Mouse (Mus musculus) heart, embryonic 12.5 days (tissue): ENCODE measurements at regions not wholly inside any gene's neighbourhood (a gene's known extent, or its start where the extent isn't known, plus 50 kb on each side); places are given as distances from the start of the nearest gene placed in this dataset.
"Not testable (repeated sequence)": the region's sequence is repeated elsewhere in the genome, so short reads cannot be mapped to it uniquely, and the experiment has no call there.

Experiments
- ATAC-seq: fragments of 200-750 bp; cut with Nextera tagmentation; 2 replicates; pipeline ENCODE4 v1.8.0; 2017; ENCODE audit warnings: moderate TSS enrichment, moderate library complexity; ENCODE audit not compliant: insufficient number of reproducible peaks, low FRiP score
- H3K27ac ChIP-seq: fragments of 300-500 bp; sonication (generic); 2 replicates; pipeline ENCODE4 v1.5.1; 2016; ENCODE audit warnings: mild to moderate bottlenecking, moderate library complexity; ENCODE audit not compliant: poor library complexity, severe bottlenecking
- H3K27me3 ChIP-seq: fragments of 300-500 bp; sonication (generic); replicated peaks from 2 replicates; pipeline ENCODE4 v1.6.1; 2016; ENCODE audit warnings: mild to moderate bottlenecking, moderate library complexity
- H3K36me3 ChIP-seq: fragments of 300-500 bp; sonication (generic); 2 replicates; pipeline ENCODE4 v1.6.1; 2016; ENCODE audit warnings: mild to moderate bottlenecking, moderate library complexity
- H3K4me1 ChIP-seq: fragments of 300-500 bp; sonication (generic); replicated peaks from 2 replicates; pipeline ENCODE4 v1.6.1; 2016; ENCODE audit warnings: mild to moderate bottlenecking
- H3K4me2 ChIP-seq: fragments of 300-500 bp; sonication (generic); 2 replicates; pipeline ENCODE4 v1.6.1; 2016; ENCODE audit warnings: mild to moderate bottlenecking, moderate library complexity
- H3K4me3 ChIP-seq: fragments of 300-500 bp; sonication (generic); 2 replicates; pipeline ENCODE4 v1.5.1; 2016; ENCODE audit warnings: mild to moderate bottlenecking
- H3K9ac ChIP-seq: fragments of 300-500 bp; sonication (generic); 2 replicates; pipeline ENCODE4 v1.6.1; 2016; ENCODE audit warnings: mild to moderate bottlenecking, moderate library complexity
- H3K9me3 ChIP-seq: fragments of 300-500 bp; sonication (generic); replicated peaks from 2 replicates; pipeline ENCODE4 v1.6.1; 2016; ENCODE audit warnings: mild to moderate bottlenecking, moderate library complexity
- WGBS: fragments of 180-500 bp; shearing (Covaris S2); methylation state at CpG from one replicate; pipeline ENCODE4 v1.1.7; 2016; 5-methylcytosine and 5-hydroxymethylcytosine counted together

GRCm38 (mm10) chr2:39325122-39325521 is 98.9 kb upstream of the Ppp6c start:
- H3K4me2 ChIP-seq = not testable (repeated sequence)

GRCm38 (mm10) chr2:39299798-39300382 is 73.6 kb upstream of the Ppp6c start:
- Histone ChIP-seq H3K4me2 (no peak overlapping the region), H3K9ac (no peak overlapping the region), H3K36me3 (no peaks in the 10 kb centered on the region), H3K4me3 (no peak overlapping the region), H3K27me3 (no peaks in the 10 kb centered on the region), H3K4me1 (no peaks in the 10 kb centered on the region), H3K27ac (no peak overlapping the region), H3K9me3 (no peaks in the 10 kb centered on the region; the same call in 1 of the 2 replicates)
- 64% methylated on average over 2 of the region's 2 CpGs for WGBS
- no peak for ATAC-seq

More at GRCm38 (mm10) chr2:39325122-39325521, 98.9 kb upstream of the Ppp6c start:
- not testable (repeated sequence) for H3K4me3 ChIP-seq, H3K9me3 ChIP-seq, H3K27ac ChIP-seq, H3K4me1 ChIP-seq, H3K27me3 ChIP-seq, H3K9ac ChIP-seq, H3K36me3 ChIP-seq
- WGBS = 47% methylated on average over 3 of the region's 3 CpGs
- peak; percentile 88 for ATAC-seq

- 71% methylated on average over 1 of the region's 1 CpGs for WGBS
- Histone ChIP-seq H3K9ac (no peak overlapping the region), H3K36me3 (no peaks in the 10 kb centered on the region), H3K27ac (no peak overlapping the region), H3K9me3 (no peaks in the 10 kb centered on the region; the same call in 1 of the 2 replicates), H3K4me2 (no peak overlapping the region), H3K4me3 (no peak overlapping the region), H3K4me1 (no peaks in the 10 kb centered on the region), H3K27me3 (no peaks in the 10 kb centered on the region)
- ATAC-seq = no peak
Measured at GRCm38 (mm10) chr2:39299290-39299689, 73.0 kb upstream of the Ppp6c start.

GRCm38 (mm10) chr2:39295435-39295834 is 69.2 kb upstream of the Ppp6c start:
- no peaks in the 10 kb centered on the region for H3K9me3 ChIP-seq
- no peak for ATAC-seq
- no peak overlapping the region for H3K9ac ChIP-seq
- H3K36me3 ChIP-seq = no peaks in the 10 kb centered on the region
- no peaks in the 10 kb centered on the region for H3K27me3 ChIP-seq
- H3K4me2 ChIP-seq = no peak overlapping the region
- 88% methylated on average over 1 of the region's 1 CpGs for WGBS
- no peak overlapping the region for H3K4me3 ChIP-seq
- H3K4me1 ChIP-seq = no peaks in the 10 kb centered on the region
- no peak overlapping the region for H3K27ac ChIP-seq

- H3K4me3 ChIP-seq = no peak overlapping the region
- H3K9ac ChIP-seq = no peak overlapping the region
- no peaks in the 10 kb centered on the region for H3K27me3 ChIP-seq
- H3K4me2 ChIP-seq = no peak overlapping the region
- H3K9me3 ChIP-seq = no peaks in the 10 kb centered on the region
- no peaks in the 10 kb centered on the region for H3K4me1 ChIP-seq
- no peak for ATAC-seq
- 54% methylated on average over 1 of the region's 1 CpGs for WGBS
- no peaks in the 10 kb centered on the region for H3K36me3 ChIP-seq
- H3K27ac ChIP-seq = no peak overlapping the region
Measured at GRCm38 (mm10) chr2:39278218-39278617, 52.0 kb upstream of the Ppp6c start.
